Mouse (Mus musculus): ENCODE measurements around the gene Sun1.

DNA sequence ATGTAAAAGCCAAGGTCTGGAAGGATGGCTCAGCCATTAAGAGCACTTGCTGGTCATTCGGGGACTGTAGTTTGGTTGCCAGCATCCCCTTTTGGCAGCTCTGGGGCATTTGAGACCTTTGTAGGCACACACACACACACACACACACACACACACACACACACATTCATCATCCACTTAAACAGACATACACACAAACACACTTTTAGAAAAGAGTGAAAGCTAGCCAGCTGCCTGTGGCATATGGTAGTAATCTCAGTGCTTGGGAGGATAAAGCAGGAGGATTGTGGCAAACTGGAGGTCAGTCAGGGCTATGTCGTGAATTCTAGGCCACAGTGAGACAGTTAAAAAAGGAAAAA is 822 bp upstream of the Sun1 start:
- TF ChIP-seq MAX (IDR thresholded peaks at IDR 0.05; ENCODE audit: low read depth) (no peak), POLR2AphosphoS2 (IDR thresholded peaks at IDR 0.05; ENCODE audit: insufficient read length, low read depth) (no peak), POLR2A (IDR thresholded peaks at IDR 0.05; ENCODE audit: insufficient read length, low read depth) (no peak), TCF12 (IDR thresholded peaks at IDR 0.05; ENCODE audit: insufficient read depth, poor library complexity, severe bottlenecking) (peak; percentile 44), E2F4 (IDR thresholded peaks at IDR 0.05; ENCODE audit: insufficient read depth) (no peak), CEBPB (IDR thresholded peaks at IDR 0.05; ENCODE audit: insufficient read depth, poor library complexity, severe bottlenecking) (no peak)

Measured in myocyte (in vitro differentiated cells).